Mouse (Mus musculus): Measurements from ENCODE around the gene Lag3.

The Lag3 gene

GRCm38 (mm10) chr6:124858561-124859318, 52.8 kb downstream of the Lag3 start:
- DNase-seq (ENCODE audit: low spot score): no peak

GRCm38 (mm10) chr6:124857840-124858530, 53.5 kb downstream of the Lag3 start:
- DNase-seq (ENCODE audit: low spot score): no peak

- no peak for DNase-seq (ENCODE audit: low spot score)
Observed at GRCm38 (mm10) chr6:124856916-124857839, 54.3 kb downstream of the Lag3 start, which contains the start of gene P3h3. P3h3 (minus strand) TSS chr6:124857752.

- no peak for DNase-seq (ENCODE audit: low spot score)
Observed at GRCm38 (mm10) chr6:124856321-124856720, 55.2 kb downstream of the Lag3 start.

GRCm38 (mm10) chr6:124854647-124855046, 56.9 kb downstream of the Lag3 start:
- no peak for DNase-seq (ENCODE audit: low spot score)

Measured in layer of hippocampus, adult 9-10 months (tissue).